Mouse (Mus musculus): ENCODE data around the gene Ptpn23.
"Not testable (repeated sequence)": the region's sequence is repeated elsewhere in the genome, so short reads cannot be mapped to it uniquely, and the experiment has no call there.

The Ptpn23 gene

GRCm38 (mm10) chr9:110381292-110381691 is 26.7 kb downstream of the Ptpn23 start:
- DNase-seq (ENCODE audit: low spot score), result no peak

DNA sequence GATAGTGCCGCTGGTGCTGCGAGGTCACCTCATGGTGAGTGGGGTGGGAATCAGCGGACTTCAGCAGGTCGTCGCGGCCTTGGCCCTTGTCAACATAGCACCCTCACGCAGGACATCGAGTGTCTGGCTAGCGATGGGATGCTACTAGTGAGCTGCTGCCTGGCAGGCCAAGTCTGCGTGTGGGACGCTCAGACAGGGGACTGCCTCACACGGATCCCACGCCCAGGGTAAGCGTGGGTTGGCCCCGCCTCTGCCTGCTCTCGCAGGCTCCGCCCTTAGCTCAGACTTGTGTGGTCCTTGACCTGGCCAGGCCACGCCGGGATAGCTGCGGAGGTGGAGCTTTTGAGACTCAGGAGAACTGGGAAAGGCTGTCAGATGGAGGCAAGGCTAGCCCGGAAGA is 27.4 kb downstream of the Ptpn23 start:
- DNase-seq (ENCODE audit: low spot score), result no peak

DNA sequence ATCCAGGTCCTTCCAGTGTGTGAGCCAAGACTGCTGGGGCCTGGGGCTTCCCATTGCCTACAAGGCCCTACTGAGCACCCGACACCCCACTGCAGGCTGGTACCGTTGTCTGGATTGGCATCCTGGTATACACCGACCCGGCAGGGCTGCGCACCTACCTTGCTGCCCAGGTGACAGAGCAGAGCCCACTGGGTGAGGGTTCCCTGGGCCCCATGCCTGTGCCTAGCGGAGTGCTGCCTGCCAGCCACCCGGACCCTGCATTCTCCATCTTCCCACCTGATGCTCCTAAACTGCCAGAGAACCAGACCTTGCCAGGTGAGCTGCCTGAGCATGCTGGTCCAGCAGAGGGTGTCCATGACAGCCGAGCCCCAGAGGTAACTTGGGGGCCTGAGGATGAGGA is 28.7 kb downstream of the Ptpn23 start:
- DNase-seq (ENCODE audit: low spot score), result no peak

DNA sequence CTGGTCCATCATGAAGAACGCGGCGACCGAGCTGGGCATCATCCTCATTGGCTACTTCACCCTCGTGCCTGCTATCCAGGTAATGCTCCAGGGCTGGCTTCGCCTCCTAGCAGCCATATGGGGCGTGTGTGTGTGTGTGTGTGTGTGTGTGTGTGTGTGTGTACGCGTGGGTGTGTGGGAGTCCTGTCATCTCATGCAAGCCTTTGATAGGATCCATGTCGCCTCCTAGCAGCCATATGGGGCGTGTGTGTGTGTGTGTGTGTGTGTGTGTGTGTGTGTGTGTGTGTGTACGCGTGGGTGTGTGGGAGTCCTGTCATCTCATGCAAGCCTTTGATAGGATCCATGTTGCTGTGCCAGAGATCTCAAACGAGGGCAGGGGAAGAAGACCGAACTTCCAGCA is 30.4 kb downstream of the Ptpn23 start:
- DNase-seq (ENCODE audit: low spot score), result not testable (repeated sequence)

GRCm38 (mm10) chr9:110375668-110376067 is 32.3 kb downstream of the Ptpn23 start:
- DNase-seq (ENCODE audit: low spot score), result no peak

- DNase-seq (ENCODE audit: low spot score), result no peak
Observed at GRCm38 (mm10) chr9:110373871-110374270, 34.1 kb downstream of the Ptpn23 start.

DNA sequence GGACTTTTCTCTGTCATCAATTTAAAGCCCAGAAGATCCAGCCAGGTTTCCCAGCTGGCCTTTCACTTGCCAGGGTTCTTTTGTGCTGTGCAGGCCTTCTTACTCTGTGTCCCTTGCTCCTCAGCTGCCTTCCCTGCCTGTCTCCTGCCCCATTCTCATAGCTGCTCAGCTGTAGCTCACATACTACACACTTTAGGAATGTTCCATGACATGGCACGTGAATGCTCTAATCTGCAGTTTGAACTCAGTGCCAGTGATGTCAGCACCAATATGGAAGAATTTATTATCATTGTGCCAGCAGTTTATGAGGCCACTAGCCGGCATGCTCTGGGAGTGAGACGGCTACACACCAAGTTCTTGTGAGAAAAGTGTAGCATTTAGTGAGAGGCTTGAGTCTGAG is 38.2 kb downstream of the Ptpn23 start:
- DNase-seq (ENCODE audit: low spot score), result no peak

- no peak for DNase-seq (ENCODE audit: low spot score)
Observed at GRCm38 (mm10) chr9:110366746-110367145, 41.3 kb downstream of the Ptpn23 start.

DNA sequence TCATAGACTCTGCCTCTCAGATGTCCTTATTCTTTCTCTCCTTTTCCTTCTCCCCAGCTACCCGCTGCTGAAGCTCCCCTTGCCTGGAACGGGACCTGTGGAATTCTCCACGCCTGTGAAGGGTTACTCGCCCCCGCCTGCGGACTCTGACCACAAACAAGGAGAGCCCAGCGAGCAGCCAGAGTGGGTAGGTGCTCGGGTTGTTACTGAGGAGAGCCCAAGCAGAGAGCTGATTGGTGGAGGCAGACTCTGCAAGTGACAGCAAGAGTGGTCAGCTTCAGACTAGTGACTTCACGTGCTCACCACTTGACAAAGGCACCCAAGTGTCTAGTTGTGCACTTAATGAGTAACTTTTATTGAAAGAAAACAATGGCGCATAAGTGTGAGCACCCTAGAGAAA is 45.7 kb downstream of the Ptpn23 start:
- DNase-seq (ENCODE audit: low spot score), result no peak

DNA sequence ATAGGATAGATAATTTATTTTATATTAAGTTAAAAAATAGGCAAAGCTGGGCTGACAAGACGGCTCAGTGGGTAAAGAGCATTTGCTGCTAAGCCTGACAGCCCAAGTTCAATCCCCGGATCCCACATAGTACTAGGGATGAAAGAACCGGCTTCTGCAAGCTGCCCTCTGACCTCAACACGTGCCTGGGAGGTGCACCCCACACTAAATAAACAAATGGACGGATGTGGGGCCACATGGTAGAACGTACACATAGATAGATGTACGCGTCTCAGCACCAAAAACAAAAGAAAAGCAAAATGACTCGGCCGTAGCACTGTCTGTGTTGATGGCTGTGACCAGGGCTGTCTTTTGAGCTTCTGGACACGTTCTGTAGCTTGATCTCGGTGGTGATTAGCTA is 46.7 kb downstream of the Ptpn23 start:
- DNase-seq (ENCODE audit: low spot score), result no peak

DNA sequence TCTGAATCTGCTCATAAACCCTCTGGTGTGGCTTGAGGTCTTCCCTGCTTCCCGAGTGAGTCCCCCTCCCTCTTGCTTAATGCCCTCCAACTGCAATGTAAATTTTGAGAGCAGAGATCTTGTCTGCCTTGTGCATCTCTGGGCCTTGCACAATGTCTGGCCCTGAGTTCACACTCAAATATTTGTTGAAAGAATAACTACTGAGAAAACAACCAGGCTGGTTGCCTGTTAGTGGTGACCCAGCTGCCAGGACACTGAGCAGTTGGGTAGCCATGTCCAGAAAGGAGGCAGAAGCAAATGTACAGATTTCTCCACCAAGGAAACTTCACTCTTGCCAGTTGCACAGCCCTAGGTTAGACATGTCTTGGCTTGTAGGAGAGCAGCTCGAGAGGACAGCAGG is 49.7 kb downstream of the Ptpn23 start:
- no peak for DNase-seq (ENCODE audit: low spot score)

GRCm38 (mm10) chr9:110351932-110352632 is 55.9 kb downstream of the Ptpn23 start:
- DNase-seq (ENCODE audit: low spot score), result no peak

DNA sequence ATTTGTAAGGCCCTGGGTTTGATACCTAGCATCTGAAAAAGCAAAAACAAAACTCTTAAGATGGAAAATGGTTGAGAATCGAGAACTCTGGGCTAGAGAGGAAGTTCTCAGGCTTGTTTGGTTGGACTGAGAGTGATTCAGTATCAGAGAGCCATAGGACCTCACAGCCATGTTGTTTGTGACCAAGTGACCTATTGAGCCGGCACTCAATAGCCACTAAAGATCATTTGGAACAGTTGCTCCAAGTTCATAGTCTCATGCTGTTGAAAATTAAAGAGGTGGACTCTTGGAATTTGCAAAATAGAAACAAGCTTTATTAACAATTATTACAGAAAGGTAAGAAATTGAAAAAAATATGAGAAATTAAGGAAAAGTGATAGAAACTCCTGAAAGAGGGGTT is 56.7 kb downstream of the Ptpn23 start:
- no peak for DNase-seq (ENCODE audit: low spot score)

- DNase-seq (ENCODE audit: low spot score), result no peak
Observed at GRCm38 (mm10) chr9:110350612-110351011, 57.4 kb downstream of the Ptpn23 start.

- no peak for DNase-seq (ENCODE audit: low spot score)
Observed at GRCm38 (mm10) chr9:110350188-110350587, 57.8 kb downstream of the Ptpn23 start.

- DNase-seq (ENCODE audit: low spot score), result no peak
Observed at GRCm38 (mm10) chr9:110348899-110349298, 59.1 kb downstream of the Ptpn23 start.

- DNase-seq (ENCODE audit: low spot score), result no peak
Observed at GRCm38 (mm10) chr9:110345057-110345739, 62.8 kb downstream of the Ptpn23 start.

DNA sequence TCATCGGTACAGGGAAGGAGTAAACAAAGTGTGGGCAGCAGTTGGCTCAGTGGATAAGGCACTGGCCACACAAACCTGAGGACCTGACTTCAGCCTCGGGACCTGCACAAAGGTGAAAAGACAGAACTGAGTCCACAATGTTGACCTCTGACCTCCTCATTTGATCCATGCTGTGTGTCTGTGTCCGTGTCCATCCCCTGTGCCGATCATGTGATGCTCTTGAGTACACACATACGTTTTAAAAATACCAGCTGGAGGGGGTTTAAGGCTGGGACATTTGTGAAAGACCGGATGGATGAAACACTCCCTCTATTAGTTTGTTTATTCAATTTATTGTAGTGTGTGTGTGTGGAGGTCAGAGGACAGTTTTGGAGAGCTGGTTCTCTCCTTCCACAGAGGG is 64.2 kb downstream of the Ptpn23 start:
- DNase-seq (ENCODE audit: low spot score), result no peak

DNA sequence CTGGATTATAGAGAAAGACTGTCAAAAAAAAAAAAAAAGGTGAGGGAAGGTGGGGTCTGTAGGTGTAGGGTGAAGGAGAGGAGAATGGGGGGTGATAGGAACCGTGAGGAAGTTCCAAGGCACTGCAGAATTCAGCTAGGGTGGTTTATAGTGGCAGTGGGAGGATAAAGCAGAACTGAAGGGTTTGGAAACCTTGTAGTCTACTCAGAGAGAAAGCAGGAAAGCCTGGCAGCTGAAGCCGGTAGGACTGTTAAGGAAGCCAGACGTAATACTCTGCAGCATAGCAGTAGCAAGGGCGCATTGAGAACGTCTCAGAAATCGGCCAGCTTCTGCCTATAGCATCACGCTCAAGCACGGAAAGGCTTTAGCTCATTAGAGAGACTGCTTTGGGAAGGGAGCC is 66.0 kb downstream of the Ptpn23 start:
- no peak for DNase-seq (ENCODE audit: low spot score)

GRCm38 (mm10) chr9:110340037-110340750 is 67.8 kb downstream of the Ptpn23 start:
- no peak for DNase-seq (ENCODE audit: low spot score)
